Mouse (Mus musculus) testis, adult 2 months (tissue): ENCODE results near the gene Mdh1b. TPM values are rescaled to one million over a fixed set of nuclear protein-coding genes. Genes with fewer than 3 reads are reported as not detected.

Source experiments
- H3K27ac ChIP-seq: fragments of 200-500 bp; 2 replicates; pipeline ENCODE4 v1.5.1; 2012; ENCODE audit warnings: low read depth, low read length; ENCODE audit not compliant: control insufficient read depth, insufficient read depth
- H3K27me3 ChIP-seq: fragments of 200-500 bp; 2 replicates; pipeline ENCODE4 v1.6.1; 2012; ENCODE audit warnings: mild to moderate bottlenecking, low read length, moderate library complexity; ENCODE audit not compliant: control insufficient read depth, insufficient read depth
- H3K36me3 ChIP-seq: fragments of 200-500 bp; 2 replicates; pipeline ENCODE4 v1.6.1; 2012; ENCODE audit warnings: mild to moderate bottlenecking, low read length; ENCODE audit not compliant: control insufficient read depth, insufficient read depth
- H3K4me1 ChIP-seq: fragments of 200-500 bp; 2 replicates; pipeline ENCODE4 v1.6.1; 2012; ENCODE audit warnings: low read length; ENCODE audit not compliant: control insufficient read depth, insufficient read depth
- H3K4me3 ChIP-seq: fragments of 200-500 bp; 2 replicates; pipeline ENCODE4 v1.5.1; 2012; ENCODE audit warnings: low read depth, mild to moderate bottlenecking, low read length, moderate library complexity, mixed read lengths; ENCODE audit not compliant: control insufficient read depth
- CTCF ChIP-seq: fragments of 200-500 bp; IDR thresholded peaks from 2 replicates; pipeline ENCODE4 v1.5.1; 2012; ENCODE audit warnings: low read depth, mild to moderate bottlenecking, inconsistent platforms, low read length, moderate library complexity; ENCODE audit not compliant: control insufficient read depth, insufficient read depth, insufficient replicate concordance
- POLR2A ChIP-seq: fragments of 200-500 bp; IDR thresholded peaks from 2 replicates; pipeline ENCODE4 v1.6.1; 2012; ENCODE audit warnings: low read depth, mild to moderate bottlenecking, inconsistent platforms, low read length, moderate library complexity; ENCODE audit not compliant: control insufficient read depth
- polyA plus RNA-seq: library from polyadenylated mRNA; depleted of rRNA; stranded (reverse); fragments of >200 nt; gene quantifications from 2 replicates; pipeline ENCODE4 v1.2.3, GENCODE M21; 2012; rRNA removed

Gene Mdh1b
- 45.8 and 52.1 TPM in 2 replicates for polyA plus RNA-seq

- Histone ChIP-seq H3K4me3 (peak within 1 kb of the TSS; percentile 99), H3K36me3 (no peaks in the 10 kb centered on the region), H3K27me3 (no peaks in the 10 kb centered on the region), H3K27ac (peak within 1 kb of the TSS; percentile 84), H3K4me1 (peaks cover 4% of the 10 kb centered on the region; the same call in 1 of the 2 replicates)
- TF ChIP-seq POLR2A (peak; percentile 65; the same call in 1 of the 2 replicates), CTCF (no peak)
Measured at GRCm38 (mm10) chr1:63730240-63730771, at the start of gene Mdh1b, which contains the start of gene Fastkd2. TSS of gene Mdh1b (minus strand) at chr1:63730318. TSS of gene Fastkd2 (plus strand) at chr1:63730614.

DNA sequence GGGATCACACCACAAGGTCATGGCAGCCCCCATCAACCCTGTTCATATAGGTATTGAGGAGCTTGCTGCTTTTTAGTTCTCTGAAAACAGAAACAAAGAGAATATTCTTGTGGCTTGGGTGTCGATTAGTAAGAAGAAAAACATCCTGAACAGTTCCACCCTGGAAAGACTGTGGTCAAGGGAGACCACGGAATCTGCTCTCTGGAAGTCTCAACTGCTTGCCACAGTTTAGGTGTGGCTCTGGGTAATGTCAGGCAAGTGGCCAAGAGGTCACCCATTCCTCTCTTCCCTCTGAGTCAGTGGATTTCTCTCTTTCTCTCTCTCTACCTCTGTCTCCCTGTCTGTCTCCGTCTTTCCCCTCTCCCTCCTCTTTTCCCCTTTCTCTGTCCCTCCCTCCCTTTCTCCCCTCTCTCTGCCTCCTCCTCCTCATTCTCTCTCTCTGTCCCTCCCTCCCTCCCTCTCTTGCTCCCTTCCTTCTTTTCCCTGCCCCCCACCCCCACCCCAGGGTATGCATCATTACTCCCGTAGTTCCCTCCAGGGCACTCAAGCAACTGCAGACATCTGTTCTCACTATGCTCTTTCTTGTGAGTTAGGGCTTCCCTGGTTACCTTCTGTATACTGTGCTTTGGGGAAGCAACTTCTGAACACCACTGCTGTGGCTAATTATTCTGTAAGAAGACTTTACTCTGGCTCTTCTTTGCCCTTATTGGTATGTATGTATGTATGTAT is 46.9 kb upstream of the Mdh1b start:
- H3K36me3 ChIP-seq: no peaks in the 10 kb centered on the region
- no peak overlapping the region for H3K4me3 ChIP-seq
- no peak overlapping the region for H3K27ac ChIP-seq
- no peaks in the 10 kb centered on the region for H3K4me1 ChIP-seq
- no peak for TF ChIP-seq CTCF
- H3K27me3 ChIP-seq: no peaks in the 10 kb centered on the region

DNA sequence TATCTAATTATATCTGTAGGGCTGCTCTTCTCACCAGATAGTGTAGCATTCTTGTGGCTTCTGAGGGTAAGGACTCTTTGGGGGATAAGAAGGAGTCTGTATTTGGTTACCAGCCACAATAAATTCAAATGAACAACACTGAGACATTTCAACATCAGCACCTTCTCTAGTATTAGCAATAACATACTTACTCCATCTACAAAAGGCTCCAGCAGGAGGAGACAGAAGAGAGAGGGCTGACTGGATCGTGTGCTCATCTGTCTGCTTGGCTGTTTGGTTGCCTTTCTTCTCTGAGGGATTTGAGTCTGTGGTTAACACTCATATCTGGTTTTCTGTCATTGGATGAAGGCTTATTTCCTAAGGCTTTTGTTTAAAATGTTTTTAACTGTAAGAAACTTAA is 46.3 kb upstream of the Mdh1b start:
- TF ChIP-seq CTCF: no peak
- TF ChIP-seq POLR2A: no peak
- no peak overlapping the region for H3K4me3 ChIP-seq
- no peaks in the 10 kb centered on the region for H3K27me3 ChIP-seq
- H3K27ac ChIP-seq: no peak overlapping the region
- H3K36me3 ChIP-seq: no peaks in the 10 kb centered on the region
- no peaks in the 10 kb centered on the region for H3K4me1 ChIP-seq

GRCm38 (mm10) chr1:63770309-63770708 is 40.2 kb upstream of the Mdh1b start:
- Histone ChIP-seq H3K27me3 (no peaks in the 10 kb centered on the region), H3K36me3 (no peaks in the 10 kb centered on the region), H3K4me1 (no peaks in the 10 kb centered on the region), H3K4me3 (no peak overlapping the region), H3K27ac (no peak overlapping the region)
- TF ChIP-seq CTCF (no peak), POLR2A (no peak)

GRCm38 (mm10) chr1:63769167-63769566 is 39.0 kb upstream of the Mdh1b start, which contains the start of gene 4933402D24Rik:
TSS of gene 4933402D24Rik (minus strand) at chr1:63769267.
- no peak within 1 kb of the TSS for H3K27ac ChIP-seq
- no peaks in the 10 kb centered on the region for H3K27me3 ChIP-seq
- TF ChIP-seq CTCF (no peak), POLR2A (no peak)
- peak within 1 kb of the TSS; percentile 68 for H3K4me3 ChIP-seq
- no peaks in the 10 kb centered on the region for H3K36me3 ChIP-seq
- H3K4me1 ChIP-seq: no peaks in the 10 kb centered on the region

- H3K4me3 ChIP-seq: peak overlapping the region; percentile 68
- no peak for TF ChIP-seq POLR2A
- no peak overlapping the region for H3K27ac ChIP-seq
- no peaks in the 10 kb centered on the region for H3K36me3 ChIP-seq
- H3K4me1 ChIP-seq: no peaks in the 10 kb centered on the region
- no peaks in the 10 kb centered on the region for H3K27me3 ChIP-seq
Measured at GRCm38 (mm10) chr1:63768112-63768511, 38.0 kb upstream of the Mdh1b start.

- Histone ChIP-seq H3K27ac (no peak overlapping the region), H3K27me3 (no peaks in the 10 kb centered on the region), H3K4me3 (no peak overlapping the region), H3K4me1 (no peaks in the 10 kb centered on the region), H3K36me3 (no peaks in the 10 kb centered on the region)
- TF ChIP-seq CTCF: no peak
- TF ChIP-seq POLR2A: no peak
Measured at GRCm38 (mm10) chr1:63764395-63764794, 34.3 kb upstream of the Mdh1b start.
